Mouse (Mus musculus): ENCODE results near the gene Traf3.

Gene Traf3

GRCm38 (mm10) chr12:111203076-111203475 is 36.9 kb downstream of the Traf3 start:
- DNase-seq (ENCODE audit: low spot score), result no peak

GRCm38 (mm10) chr12:111203945-111204344 is 37.8 kb downstream of the Traf3 start:
- DNase-seq (ENCODE audit: low spot score), result no peak

GRCm38 (mm10) chr12:111207641-111208040 is 41.5 kb downstream of the Traf3 start:
- no peak for DNase-seq (ENCODE audit: low spot score)

GRCm38 (mm10) chr12:111211729-111212128 is 45.6 kb downstream of the Traf3 start:
- DNase-seq (ENCODE audit: low spot score), result no peak

GRCm38 (mm10) chr12:111218867-111219266 is 52.7 kb downstream of the Traf3 start:
- no peak for DNase-seq (ENCODE audit: low spot score)

GRCm38 (mm10) chr12:111225197-111225780 is 59.1 kb downstream of the Traf3 start:
- DNase-seq (ENCODE audit: low spot score), result no peak

- DNase-seq (ENCODE audit: low spot score), result no peak
Observed at GRCm38 (mm10) chr12:111227410-111227809, 61.2 kb downstream of the Traf3 start.

GRCm38 (mm10) chr12:111228488-111228887 is 62.3 kb downstream of the Traf3 start:
- no peak for DNase-seq (ENCODE audit: low spot score)

GRCm38 (mm10) chr12:111230793-111231192 is 64.6 kb downstream of the Traf3 start:
- DNase-seq (ENCODE audit: low spot score), result no peak

- no peak for DNase-seq (ENCODE audit: low spot score)
Observed at GRCm38 (mm10) chr12:111233798-111234197, 67.6 kb downstream of the Traf3 start.

GRCm38 (mm10) chr12:111234383-111234782 is 68.2 kb downstream of the Traf3 start:
- no peak for DNase-seq (ENCODE audit: low spot score)

- no peak for DNase-seq (ENCODE audit: low spot score)
Observed at GRCm38 (mm10) chr12:111235631-111236030, 69.5 kb downstream of the Traf3 start.

- DNase-seq (ENCODE audit: low spot score), result no peak
Observed at GRCm38 (mm10) chr12:111237611-111238188, 71.5 kb downstream of the Traf3 start.

GRCm38 (mm10) chr12:111238345-111238744 is 72.2 kb downstream of the Traf3 start:
- DNase-seq (ENCODE audit: low spot score), result no peak

- DNase-seq (ENCODE audit: low spot score), result no peak
Observed at GRCm38 (mm10) chr12:111238778-111239177, 72.6 kb downstream of the Traf3 start.

- DNase-seq (ENCODE audit: low spot score), result no peak
Observed at GRCm38 (mm10) chr12:111239930-111240329, 73.8 kb downstream of the Traf3 start.

- no peak for DNase-seq (ENCODE audit: low spot score)
Observed at GRCm38 (mm10) chr12:111241916-111242315, 75.7 kb downstream of the Traf3 start.

GRCm38 (mm10) chr12:111242346-111242745 is 76.2 kb downstream of the Traf3 start:
- DNase-seq (ENCODE audit: low spot score), result no peak

GRCm38 (mm10) chr12:111243733-111244132 is 77.6 kb downstream of the Traf3 start:
- no peak for DNase-seq (ENCODE audit: low spot score)

GRCm38 (mm10) chr12:111245070-111245469 is 78.9 kb downstream of the Traf3 start:
- no peak for DNase-seq (ENCODE audit: low spot score)

- no peak for DNase-seq (ENCODE audit: low spot score)
Observed at GRCm38 (mm10) chr12:111246808-111247464, 80.8 kb downstream of the Traf3 start.

- DNase-seq (ENCODE audit: low spot score), result no peak
Observed at GRCm38 (mm10) chr12:111249095-111249494, 82.9 kb downstream of the Traf3 start.

GRCm38 (mm10) chr12:111250116-111250515 is 83.9 kb downstream of the Traf3 start:
- no peak for DNase-seq (ENCODE audit: low spot score)

GRCm38 (mm10) chr12:111251227-111251626 is 85.1 kb downstream of the Traf3 start:
- no peak for DNase-seq (ENCODE audit: low spot score)
